Mouse (Mus musculus): ENCODE data around the gene Gnat2.

GRCm38 (mm10) chr3:108112666-108113065 is 20.1 kb downstream of the Gnat2 start:
- no peak for TF ChIP-seq GATA1 (IDR thresholded peaks at IDR 0.05; ENCODE audit: low read length)
- TF ChIP-seq TAL1 (IDR thresholded peaks at IDR 0.05; ENCODE audit: low read length) = no peak
